9 mouse cellular contexts compared by ENCODE assay signal in the genomic region with DNA sequence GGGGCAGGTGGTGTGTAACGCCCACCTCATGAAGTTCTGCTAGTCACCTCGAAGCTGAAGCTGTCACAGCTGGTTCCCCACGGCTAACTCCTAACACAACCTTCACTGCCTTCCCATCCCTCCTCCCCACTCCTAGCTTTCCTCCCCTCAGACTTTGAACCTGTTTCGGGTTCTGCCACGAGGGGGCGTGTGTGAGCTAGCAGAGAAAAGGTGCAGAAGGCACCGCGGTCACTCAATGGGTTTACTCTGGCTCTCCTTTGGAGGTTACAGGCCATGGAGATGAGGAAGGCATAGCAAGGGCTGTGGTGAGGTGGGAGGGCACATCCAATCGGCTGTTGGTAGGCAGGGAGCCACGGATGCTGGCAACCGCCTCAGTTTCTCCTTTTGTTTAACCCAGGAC.
DNase-seq lines count a peak whose midpoint lies in the region; ATAC-seq and TF ChIP-seq lines count a peak whose summit lies in the region.
"Had no signal": no experiment of that assay in that cellular context is flagged by ENCODE, and none has a peak within 500 bp of the region (broad histone marks: within the 10 kb centered on the region; RNA-seq: fewer than 3 reads in every experiment).

No protein-coding gene starts in this region.

- no peak for TF ChIP-seq POLR2A in spleen, adult 2 months (IDR thresholded peaks at IDR 0.05; ENCODE audit: low read depth, low read length)

- ATAC-seq in megakaryocyte-erythroid progenitor cell, adult 5-6 weeks (replicated peaks; ENCODE audit: low FRiP score, low TSS enrichment, poor library complexity, severe bottlenecking), result 0 out of 2 replicates have a peak, but pooled peaks have one; percentile 57

- no peak overlapping the region for H3K4me3 ChIP-seq in spleen, adult 2 months (ENCODE audit: extremely low read depth, insufficient read depth, insufficient read length)
- H3K4me3 ChIP-seq: lung, embryonic 15.5 days had no signal

- 26% methylated on average over 11 of the region's 11 CpGs for WGBS in spleen, adult 2 months

- no peaks in the 10 kb centered on the region for H3K4me1 ChIP-seq in spleen, adult 2 months (ENCODE audit: control insufficient read depth, insufficient read depth, insufficient read length)
- H3K4me1 ChIP-seq: lung, embryonic 15.5 days had no signal

- H3K27me3 ChIP-seq in spleen, adult 2 months (ENCODE audit: control insufficient read depth, insufficient read depth, low read length), result no peaks in the 10 kb centered on the region
- H3K27me3 ChIP-seq: lung, embryonic 15.5 days had no signal

- H3K27ac ChIP-seq in spleen, adult 2 months (ENCODE audit: insufficient read depth, low read length), result no peak overlapping the region
- H3K27ac ChIP-seq: lung, embryonic 15.5 days had no signal

- TF ChIP-seq CTCF in spleen, adult 2 months (IDR thresholded peaks at IDR 0.05; ENCODE audit: extremely low read depth, insufficient read depth, insufficient read length, insufficient replicate concordance), result 0 out of 2 replicates have a peak, but pooled peaks have one; percentile 19

- no peaks in the 10 kb centered on the region for H3K36me3 ChIP-seq in spleen, adult 2 months (ENCODE audit: control insufficient read depth, insufficient read depth, low read length)
- H3K36me3 ChIP-seq: lung, embryonic 15.5 days had no signal

- DNase-seq in gastrocnemius, adult 18-20 months (ENCODE audit: low spot score), result peak; percentile 31
- no peak for DNase-seq in gastrocnemius, adult 8-10 months (ENCODE audit: low spot score in 2 of 2)
- no peak for DNase-seq in spleen, adult 2 months (ENCODE audit: low read depth in 1 of 2, low spot score in 2 of 2)
- no peak for DNase-seq in spleen, postnatal 14 days (ENCODE audit: low spot score in 2 of 2)
- peak; percentile 83 to 84 for DNase-seq in cerebellum, postnatal 10 days
- DNase-seq in kidney, adult 9 months, result peak; percentile 65
- no peak for DNase-seq in yolk sac, embryonic 10.5 days (ENCODE audit: low spot score)

Comparison
In these comparisons a context has a peak if more than half of its experiments do, and no peak if none do; other contexts are left out.
1. DNase-seq: peak in gastrocnemius, adult 18-20 months (single experiment), cerebellum, postnatal 10 days (2 of 2) and kidney, adult 9 months (single experiment); none in gastrocnemius, adult 8-10 months (0 of 2), spleen, adult 2 months (0 of 2), spleen, postnatal 14 days (0 of 2) and yolk sac, embryonic 10.5 days (single experiment).